Mouse (Mus musculus) stomach, embryonic 15.5 days (tissue): ENCODE results near the gene Pnpla2. TPM values are rescaled to one million over a fixed set of nuclear protein-coding genes. Genes with fewer than 3 reads are reported as not detected.
A peak's percentile ranks its signal among the peaks of the same experiment; 100 is the strongest.
"Not testable (repeated sequence)": the region's sequence is repeated elsewhere in the genome, so short reads cannot be mapped to it uniquely, and the experiment has no call there.

Experiments used
- ATAC-seq: fragments of 200-750 bp; cut with Nextera tagmentation; 2 replicates; pipeline ENCODE4 v1.8.0; 2017; ENCODE audit warnings: low read depth, moderate number of reproducible peaks, moderate TSS enrichment; ENCODE audit not compliant: insufficient read depth, low FRiP score
- H3K27ac ChIP-seq: fragments of 300-500 bp; sonication (generic); 2 replicates; pipeline ENCODE4 v1.5.1; 2015; ENCODE audit warnings: mild to moderate bottlenecking, inconsistent platforms
- H3K27me3 ChIP-seq: fragments of 300-500 bp; sonication (generic); replicated peaks from 2 replicates; pipeline ENCODE4 v1.6.1; 2015; ENCODE audit warnings: inconsistent platforms
- H3K36me3 ChIP-seq: fragments of 300-500 bp; sonication (generic); 2 replicates; pipeline ENCODE4 v1.6.1; 2015; ENCODE audit warnings: inconsistent platforms
- H3K4me1 ChIP-seq: fragments of 300-500 bp; sonication (generic); 2 replicates; pipeline ENCODE4 v1.6.1; 2015; ENCODE audit warnings: inconsistent platforms
- H3K4me2 ChIP-seq: fragments of 300-500 bp; sonication (generic); 2 replicates; pipeline ENCODE4 v1.6.1; 2015; ENCODE audit warnings: mild to moderate bottlenecking, inconsistent platforms
- H3K4me3 ChIP-seq: fragments of 300-500 bp; sonication (generic); replicated peaks from 2 replicates; pipeline ENCODE4 v1.5.1; 2015; ENCODE audit warnings: inconsistent platforms
- H3K9ac ChIP-seq: fragments of 300-500 bp; sonication (generic); 2 replicates; pipeline ENCODE4 v1.6.1; 2015; ENCODE audit warnings: inconsistent platforms
- H3K9me3 ChIP-seq: fragments of 300-500 bp; sonication (generic); 2 replicates; pipeline ENCODE4 v1.6.1; 2016; ENCODE audit warnings: inconsistent platforms
- WGBS: fragments of 180-500 bp; shearing (Covaris S2); methylation state at CpG from one replicate; pipeline ENCODE4 v1.1.7; 2015; 5-methylcytosine and 5-hydroxymethylcytosine counted together
- polyA plus RNA-seq: library from polyadenylated mRNA; unstranded; fragments of >200 nt; fragmentation: Nextera tagmentation; extraction: Ambion mirVana; gene quantifications from 2 replicates; pipeline ENCODE4 v1.2.1, GENCODE M21; 2015

Gene Pnpla2
- 33.5 and 34.6 TPM in 2 replicates for polyA plus RNA-seq

- H3K4me1 ChIP-seq, result peaks cover 20% of the 10 kb centered on the region
- H3K9me3 ChIP-seq, result no peaks in the 10 kb centered on the region
- H3K27me3 ChIP-seq, result 0 out of 2 replicates have a peak, but pooled peaks cover 6% of the 10 kb centered on the region
- peak within 1 kb of the TSS; percentile 75 for H3K4me3 ChIP-seq
- peak within 1 kb of the TSS; percentile 67 for H3K9ac ChIP-seq
- WGBS, result 0% methylated on average over 43 of the region's 45 CpGs
- ATAC-seq, result peak; percentile 86
- H3K27ac ChIP-seq, result peak within 1 kb of the TSS; percentile 88
- peak within 1 kb of the TSS; percentile 96 for H3K4me2 ChIP-seq
- H3K36me3 ChIP-seq, result peaks cover 15% of the 10 kb centered on the region
Observed at GRCm38 (mm10) chr7:141454967-141455551, at the start of gene Pnpla2. TSS of gene Pnpla2 (plus strand) at chr7:141455198.

- Histone ChIP-seq H3K36me3 (peaks cover 40% of the 10 kb centered on the region), H3K4me2 (no peak overlapping the region), H3K27ac (0 out of 2 replicates have a peak overlapping the region, but pooled peaks have one; percentile 21), H3K27me3 (no peaks in the 10 kb centered on the region), H3K9me3 (no peaks in the 10 kb centered on the region), H3K4me3 (no peak overlapping the region), H3K4me1 (peaks cover 4% of the 10 kb centered on the region; the same call in 1 of the 2 replicates), H3K9ac (no peak overlapping the region)
- no peak for ATAC-seq
- 69% methylated on average over 4 of the region's 4 CpGs for WGBS
Observed at GRCm38 (mm10) chr7:141405466-141405865, 49.5 kb upstream of the Pnpla2 start.

- ATAC-seq, H3K4me2 ChIP-seq, H3K4me3 ChIP-seq, H3K9me3 ChIP-seq, H3K9ac ChIP-seq, H3K27me3 ChIP-seq, H3K4me1 ChIP-seq, H3K27ac ChIP-seq: not testable (repeated sequence)
- WGBS, result 96% methylated on average over 7 of the region's 7 CpGs
- peaks cover 21% of the 10 kb centered on the region for H3K36me3 ChIP-seq
Observed at GRCm38 (mm10) chr7:141407670-141408069, 47.3 kb upstream of the Pnpla2 start.

GRCm38 (mm10) chr7:141408833-141409232, 46.2 kb upstream of the Pnpla2 start:
- ATAC-seq, result peak; percentile 71
- WGBS, result 10% methylated on average over 11 of the region's 11 CpGs

GRCm38 (mm10) chr7:141410631-141411030, 44.4 kb upstream of the Pnpla2 start:
- ATAC-seq, result no peak
- H3K27me3 ChIP-seq, result no peaks in the 10 kb centered on the region
- H3K36me3 ChIP-seq, result peaks cover 18% of the 10 kb centered on the region
- no peak overlapping the region for H3K27ac ChIP-seq
- no peak overlapping the region for H3K9ac ChIP-seq
- H3K4me1 ChIP-seq, result peaks cover 16% of the 10 kb centered on the region
- H3K4me3 ChIP-seq, result no peak overlapping the region
- WGBS, result 87% methylated on average over 8 of the region's 8 CpGs
- H3K9me3 ChIP-seq, result no peaks in the 10 kb centered on the region
- H3K4me2 ChIP-seq, result no peak overlapping the region

More at GRCm38 (mm10) chr7:141408833-141409232, 46.2 kb upstream of the Pnpla2 start:
- H3K27ac ChIP-seq, result no peak overlapping the region
- no peak overlapping the region for H3K4me3 ChIP-seq
- H3K36me3 ChIP-seq, result peaks cover 18% of the 10 kb centered on the region
- H3K27me3 ChIP-seq, result no peaks in the 10 kb centered on the region
- peak overlapping the region; percentile 16; the same call in 1 of the 2 replicates for H3K9ac ChIP-seq
- no peak overlapping the region for H3K4me2 ChIP-seq
- H3K9me3 ChIP-seq, result no peaks in the 10 kb centered on the region
- peaks cover 11% of the 10 kb centered on the region for H3K4me1 ChIP-seq

- Histone ChIP-seq H3K27ac (no peak overlapping the region), H3K9ac (no peak overlapping the region), H3K4me3 (no peak overlapping the region), H3K27me3 (no peaks in the 10 kb centered on the region), H3K4me1 (peaks cover 16% of the 10 kb centered on the region), H3K9me3 (no peaks in the 10 kb centered on the region), H3K36me3 (peaks cover 18% of the 10 kb centered on the region), H3K4me2 (no peak overlapping the region)
- no peak for ATAC-seq
- WGBS, result 100% methylated on average over 1 of the region's 1 CpGs
Observed at GRCm38 (mm10) chr7:141411667-141412066, 43.3 kb upstream of the Pnpla2 start.

- 3% methylated on average over 16 of the region's 16 CpGs for WGBS
- H3K27me3 ChIP-seq, result no peaks in the 10 kb centered on the region
- peak overlapping the region; percentile 48 for H3K9ac ChIP-seq
- H3K4me2 ChIP-seq, result peak overlapping the region; percentile 69
- ATAC-seq, result peak; percentile 7; the same call in 1 of the 2 replicates
- no peaks in the 10 kb centered on the region for H3K9me3 ChIP-seq
- peak overlapping the region; percentile 73 for H3K27ac ChIP-seq
- H3K4me3 ChIP-seq, result peak overlapping the region; percentile 65
- H3K4me1 ChIP-seq, result peaks cover 16% of the 10 kb centered on the region
- H3K36me3 ChIP-seq, result peaks cover 14% of the 10 kb centered on the region
Observed at GRCm38 (mm10) chr7:141413331-141413730, 41.7 kb upstream of the Pnpla2 start.

- peak; percentile 92 for ATAC-seq
Observed at GRCm38 (mm10) chr7:141413809-141414584, 41.0 kb upstream of the Pnpla2 start, which contains the start of gene Gatd1. TSS of gene Gatd1 (minus strand) at chr7:141414136.

GRCm38 (mm10) chr7:141416144-141416841, 38.7 kb upstream of the Pnpla2 start:
- H3K9me3 ChIP-seq, result no peaks in the 10 kb centered on the region
- no peaks in the 10 kb centered on the region for H3K36me3 ChIP-seq
- H3K27ac ChIP-seq, result no peak overlapping the region
- H3K27me3 ChIP-seq, result no peaks in the 10 kb centered on the region
- 84% methylated on average over 6 of the region's 6 CpGs for WGBS
- ATAC-seq, result no peak
- no peak overlapping the region for H3K4me3 ChIP-seq
- H3K9ac ChIP-seq, result no peak overlapping the region
- H3K4me1 ChIP-seq, result peaks cover 12% of the 10 kb centered on the region
- no peak overlapping the region for H3K4me2 ChIP-seq

More at GRCm38 (mm10) chr7:141413809-141414584, 41.0 kb upstream of the Pnpla2 start, which contains the start of gene Gatd1:
- Histone ChIP-seq H3K4me3 (peak within 1 kb of the TSS; percentile 65), H3K9ac (peak within 1 kb of the TSS; percentile 48), H3K36me3 (peaks cover 10% of the 10 kb centered on the region), H3K4me1 (peaks cover 14% of the 10 kb centered on the region), H3K27me3 (no peaks in the 10 kb centered on the region), H3K27ac (peak within 1 kb of the TSS; percentile 79), H3K4me2 (peak within 1 kb of the TSS; percentile 71), H3K9me3 (no peaks in the 10 kb centered on the region)
- under 1% methylated on average over 55 of the region's 56 CpGs for WGBS

GRCm38 (mm10) chr7:141417731-141418681, 37.0 kb upstream of the Pnpla2 start:
- WGBS, result 73% methylated on average over 8 of the region's 8 CpGs
- Histone ChIP-seq H3K9ac (no peak overlapping the region), H3K27ac (no peak overlapping the region), H3K4me2 (no peak overlapping the region), H3K36me3 (no peaks in the 10 kb centered on the region), H3K4me1 (peaks cover 8% of the 10 kb centered on the region), H3K4me3 (no peak overlapping the region), H3K27me3 (no peaks in the 10 kb centered on the region), H3K9me3 (no peaks in the 10 kb centered on the region)
- no peak for ATAC-seq

GRCm38 (mm10) chr7:141418970-141419369, 36.0 kb upstream of the Pnpla2 start:
- Histone ChIP-seq H3K4me1 (0 out of 2 replicates have a peak, but pooled peaks cover 5% of the 10 kb centered on the region), H3K27me3 (no peaks in the 10 kb centered on the region), H3K4me2 (no peak overlapping the region), H3K27ac (no peak overlapping the region), H3K4me3 (no peak overlapping the region), H3K9me3 (no peaks in the 10 kb centered on the region), H3K9ac (no peak overlapping the region), H3K36me3 (no peaks in the 10 kb centered on the region)
- 58% methylated on average over 7 of the region's 7 CpGs for WGBS
- no peak for ATAC-seq
